Mouse (Mus musculus) liver, embryonic 14.5 days (tissue): Measurements from ENCODE around the gene Med27. TPM values are rescaled to one million over a fixed set of nuclear protein-coding genes. Genes with fewer than 3 reads are reported as not detected.

ENCODE experiments used
- ATAC-seq: fragments of 200-750 bp; cut with Nextera tagmentation; 2 replicates; pipeline ENCODE4 v1.8.0; 2017; ENCODE audit warnings: moderate number of reproducible peaks, mild to moderate bottlenecking, moderate library complexity; ENCODE audit not compliant: insufficient read depth
- DNase-seq, 3 experiments: peaks; one replicate each; pipeline ENCODE4 v3.0.0-alpha.2; 2012 to 2013; ENCODE audit warnings: low read depth in 3 of 3, low spot score in 3 of 3
- H3K27ac ChIP-seq: fragments of 300-500 bp; sonication (generic); 2 replicates; pipeline ENCODE4 v1.5.1; 2014; ENCODE audit warnings: moderate library complexity, mild to moderate bottlenecking, control low read depth, inconsistent platforms
- H3K27me3 ChIP-seq: fragments of 300-500 bp; sonication (generic); 2 replicates; pipeline ENCODE4 v1.6.1; 2014; ENCODE audit warnings: mild to moderate bottlenecking, low read length, moderate library complexity; ENCODE audit not compliant: control insufficient read depth, insufficient read depth
- H3K36me3 ChIP-seq: fragments of 300-500 bp; sonication (generic); replicated peaks from 2 replicates; pipeline ENCODE4 v1.6.1; 2014; ENCODE audit warnings: low read depth; ENCODE audit not compliant: control insufficient read depth, insufficient read depth
- H3K4me1 ChIP-seq, 2 experiments: fragments of 200-500 bp in 1 of 2; fragments of 300-500 bp in 1 of 2; sonication (generic) in 1 of 2; replicated peaks; 2 replicates each; pipeline ENCODE4 v1.6.1; 2012 to 2014; ENCODE audit warnings: antibody characterized with exemption in 1 of 2, inconsistent platforms in 1 of 2, low read length in 1 of 2; ENCODE audit not compliant: control insufficient read depth in 2 of 2, insufficient read depth in 2 of 2
- H3K4me2 ChIP-seq: fragments of 300-500 bp; sonication (generic); 2 replicates; pipeline ENCODE4 v1.6.1; 2014; ENCODE audit warnings: low read depth, mild to moderate bottlenecking, control low read depth, moderate library complexity
- H3K4me3 ChIP-seq, 2 experiments: fragments of 200-500 bp in 1 of 2; fragments of 300-500 bp in 1 of 2; sonication (generic) in 1 of 2; 2 replicates each; pipeline ENCODE4 v1.5.1; 2012 to 2014; ENCODE audit warnings: low read depth in 2 of 2, low read length in 2 of 2, mild to moderate bottlenecking in 2 of 2, control low read depth in 1 of 2, inconsistent platforms in 1 of 2, moderate library complexity in 1 of 2; ENCODE audit not compliant: insufficient read depth in 1 of 2
- H3K9ac ChIP-seq: fragments of 300-500 bp; sonication (generic); replicated peaks from 2 replicates; pipeline ENCODE4 v1.6.1; 2014; ENCODE audit warnings: mild to moderate bottlenecking, control low read depth, moderate library complexity
- H3K9me3 ChIP-seq: fragments of 300-500 bp; sonication (generic); 2 replicates; pipeline ENCODE4 v1.6.1; 2016; ENCODE audit warnings: low read length, mixed read lengths; ENCODE audit not compliant: control insufficient read depth
- CTCF ChIP-seq: IDR thresholded peaks from 2 replicates; pipeline ENCODE4 v1.5.1; 2016; ENCODE audit warnings: antibody characterized with exemption, low read depth, control low read depth
- EP300 ChIP-seq: IDR thresholded peaks from 2 replicates; pipeline ENCODE4 v1.6.1; 2016; ENCODE audit warnings: antibody characterized with exemption, low read depth
- WGBS: fragments of 180-500 bp; shearing (Covaris S2); extraction: QIAGEN DNeasy Blood & Tissue Kit; methylation state at CpG from one replicate; pipeline ENCODE4 v1.1.7; 2014; ENCODE audit not compliant: insufficient replicate concordance; 5-methylcytosine and 5-hydroxymethylcytosine counted together
- polyA plus RNA-seq, 2 experiments: library from polyadenylated mRNA; depleted of rRNA in 1 of 2; stranded (reverse) in 1 of 2; unstranded in 1 of 2; fragments of >200 nt; fragmentation: Nextera tagmentation in 1 of 2; extraction: Ambion mirVana in 1 of 2; gene quantifications; 2 replicates each; pipeline versions ENCODE4 v1.2.1 to v1.2.3; 2012 to 2014

Gene Med27
- polyA plus RNA-seq, 2 experiments: 15.0 to 16.5 TPM

GRCm38 (mm10) chr2:29410884-29411283 is 64.3 kb downstream of the Med27 start:
- DNase-seq (no peak), ATAC-seq (no peak)
- TF ChIP-seq CTCF (no peak), EP300 (no peak)
- Histone ChIP-seq H3K9ac (no peak overlapping the region), H3K9me3 (no peaks in the 10 kb centered on the region), H3K4me1 (peaks cover 0 to 6% of the 10 kb centered on the region in 2 experiments; a peak in 2 of 4 replicates), H3K27ac (no peak overlapping the region), H3K27me3 (no peaks in the 10 kb centered on the region), H3K4me2 (no peak overlapping the region), H3K4me3 (no peak overlapping the region), H3K36me3 (no peaks in the 10 kb centered on the region)
- WGBS: 76% methylated on average over 7 of the region's 7 CpGs

DNA sequence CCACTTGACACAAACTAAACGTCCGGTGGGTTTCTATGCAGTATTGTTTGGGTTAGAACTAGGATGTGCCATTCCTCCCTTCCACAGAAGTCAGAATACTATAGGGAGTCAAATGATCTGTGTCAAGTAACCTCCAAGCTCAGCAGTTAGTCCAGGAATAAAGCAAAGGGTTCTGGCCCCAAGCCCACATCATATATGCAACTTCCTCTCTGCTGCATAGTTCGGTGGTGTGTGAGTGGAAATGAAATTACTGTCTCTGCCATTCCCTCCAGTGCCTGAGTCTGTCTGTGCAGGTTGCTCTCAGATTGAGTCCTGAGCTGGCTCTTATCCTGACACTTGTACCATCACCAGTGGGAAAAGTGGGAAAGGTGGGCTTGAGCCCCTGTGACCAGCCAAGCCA is 65.8 kb downstream of the Med27 start:
- no peak for TF ChIP-seq CTCF
- no peak for TF ChIP-seq EP300
- ATAC-seq (no peak), DNase-seq (no peak)
- no peaks in the 10 kb centered on the region for H3K9me3 ChIP-seq
- WGBS: 44% methylated on average over 3 of the region's 3 CpGs
- no peaks in the 10 kb centered on the region for H3K36me3 ChIP-seq
- H3K4me3 ChIP-seq: no peak overlapping the region
- H3K27me3 ChIP-seq: no peaks in the 10 kb centered on the region
- H3K27ac ChIP-seq: no peak overlapping the region
- no peak overlapping the region for H3K9ac ChIP-seq
- peaks cover 0 to 3% of the 10 kb centered on the region in 2 experiments; a peak in 1 of 4 replicates for H3K4me1 ChIP-seq
- H3K4me2 ChIP-seq: no peak overlapping the region

- Histone ChIP-seq H3K27ac (no peak overlapping the region), H3K4me2 (no peak overlapping the region), H3K4me3 (no peak overlapping the region), H3K4me1 (peaks cover 0 to 3% of the 10 kb centered on the region in 2 experiments; a peak in 1 of 4 replicates), H3K36me3 (no peaks in the 10 kb centered on the region), H3K9ac (no peak overlapping the region), H3K27me3 (no peaks in the 10 kb centered on the region), H3K9me3 (no peaks in the 10 kb centered on the region)
- WGBS: 60% methylated on average over 13 of the region's 13 CpGs
- ATAC-seq: no peak
- no peak for DNase-seq
- TF ChIP-seq EP300 (no peak), CTCF (no peak)
These were observed 66.8 kb downstream of the Med27 start for GRCm38 (mm10) chr2:29413259-29413993.

DNA sequence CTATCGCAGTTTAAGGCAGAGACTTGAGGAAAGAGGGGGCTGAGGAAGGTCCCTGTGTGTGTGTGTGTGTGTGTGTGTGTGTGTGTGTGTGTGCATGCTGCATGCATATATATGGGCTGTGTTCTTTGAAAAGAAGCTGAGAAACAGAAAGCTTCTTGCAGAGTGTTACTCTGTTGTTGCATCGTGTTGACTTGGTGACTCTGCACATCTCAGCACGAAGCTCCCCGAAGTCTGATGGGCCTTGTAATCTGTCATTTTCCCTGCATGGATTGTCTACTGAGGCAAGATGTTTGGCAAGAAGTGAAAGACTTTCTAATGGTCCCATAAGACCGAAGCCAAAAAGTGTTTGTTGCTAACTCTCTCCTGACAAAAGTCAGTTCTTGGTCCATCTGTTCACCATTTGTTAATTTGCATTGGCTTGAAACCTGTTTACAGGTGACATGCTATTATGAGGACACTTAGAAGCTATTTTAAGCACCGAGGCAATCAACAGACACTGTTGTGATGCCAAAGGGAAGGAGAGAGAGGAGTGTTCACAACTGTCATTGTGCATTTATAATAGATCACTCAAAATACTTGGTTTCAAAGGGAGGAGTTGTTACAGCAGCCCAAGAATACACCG is 68.3 kb downstream of the Med27 start:
- WGBS: 59% methylated on average over 7 of the region's 7 CpGs
- TF ChIP-seq CTCF (no peak), EP300 (no peak)
- DNase-seq (no peak), ATAC-seq (no peak)
- H3K27ac ChIP-seq: no peak overlapping the region
- H3K4me1 ChIP-seq: peaks cover 0 to 6% of the 10 kb centered on the region in 2 experiments; a peak in 1 of 4 replicates
- H3K9ac ChIP-seq: no peak overlapping the region
- no peaks in the 10 kb centered on the region for H3K9me3 ChIP-seq
- no peaks in the 10 kb centered on the region for H3K36me3 ChIP-seq
- H3K27me3 ChIP-seq: no peaks in the 10 kb centered on the region
- no peak overlapping the region for H3K4me3 ChIP-seq
- H3K4me2 ChIP-seq: no peak overlapping the region

DNA sequence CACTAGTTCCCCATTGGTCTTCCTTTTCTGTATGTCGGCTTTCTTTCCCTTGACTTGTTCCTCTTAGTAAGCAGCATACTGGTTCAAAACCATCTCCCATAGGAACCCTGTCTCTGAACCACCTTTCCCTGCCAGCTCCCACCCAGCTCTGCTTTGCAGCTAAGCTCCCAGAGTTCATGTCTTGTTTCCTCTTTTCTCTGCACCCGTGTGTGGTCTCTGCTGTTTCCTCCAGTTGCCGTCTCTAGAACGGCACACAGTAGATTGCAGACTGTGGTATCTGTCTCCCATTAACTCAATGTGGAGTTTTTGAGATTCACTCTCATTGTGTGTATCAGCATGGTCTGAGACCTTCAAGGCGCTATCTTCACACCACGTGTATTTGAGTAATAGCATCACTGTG is 71.9 kb downstream of the Med27 start:
- ATAC-seq: no peak
- no peaks in the 10 kb centered on the region for H3K9me3 ChIP-seq
- WGBS: 14% methylated on average over 6 of the region's 6 CpGs

More for the DNA sequence above, 71.9 kb downstream of the Med27 start:
- Histone ChIP-seq H3K27ac (no peak overlapping the region), H3K4me2 (no peak overlapping the region), H3K4me3 (no peak overlapping the region), H3K4me1 (peaks cover 0 to 7% of the 10 kb centered on the region in 2 experiments; a peak in 1 of 4 replicates), H3K9ac (no peak overlapping the region), H3K27me3 (no peaks in the 10 kb centered on the region), H3K36me3 (no peaks in the 10 kb centered on the region)
- TF ChIP-seq CTCF (no peak), EP300 (no peak)
- no peak for DNase-seq
